In the genomic region with DNA sequence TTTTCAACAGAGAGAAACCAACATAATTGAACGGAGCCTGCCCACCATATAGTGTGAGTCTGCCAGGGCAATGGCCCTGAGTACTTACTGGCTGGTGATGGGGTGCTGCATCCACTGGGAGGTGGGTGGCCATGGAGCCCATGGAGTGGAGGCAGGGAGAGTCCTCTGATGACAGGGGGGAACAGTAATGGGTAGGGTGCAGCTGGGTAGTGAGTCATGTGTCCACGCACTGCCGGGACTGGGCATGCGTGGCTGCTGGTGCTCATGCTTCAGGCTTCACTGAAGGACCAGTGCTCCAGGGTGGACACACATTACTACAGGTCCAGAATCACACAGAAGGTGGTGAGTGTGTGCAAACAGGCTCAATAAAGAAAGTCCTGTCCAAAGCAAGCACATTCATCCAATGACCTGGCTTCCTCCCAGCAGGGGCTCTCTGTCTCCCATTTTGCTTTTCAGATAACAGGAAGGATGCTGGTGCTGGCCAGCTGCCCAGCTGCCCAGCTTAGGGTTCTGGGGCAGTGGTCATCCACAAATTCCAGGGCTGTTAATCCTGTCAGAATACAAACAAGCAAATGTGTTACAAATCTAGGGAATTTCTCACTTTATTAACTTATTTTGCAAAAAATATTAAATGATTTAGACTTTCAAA, we compare ENCODE assay signal across 8 mouse cellular contexts. TPM values are rescaled to one million over a fixed set of nuclear protein-coding genes. Genes with fewer than 3 reads are reported as not detected.
DNase-seq lines count a peak whose midpoint lies in the region; ATAC-seq and TF ChIP-seq lines count a peak whose summit lies in the region.

A gene (minus strand): TSS at position 555 of the 649 bp plus-strand sequence.

- no peaks in the 10 kb centered on the region for H3K36me3 ChIP-seq in hindbrain, embryonic 10.5 days
- no peaks in the 10 kb centered on the region for H3K36me3 ChIP-seq in hindbrain, postnatal 0 days (ENCODE audit: insufficient read depth, low read length)
- H3K36me3 ChIP-seq in embryonic facial prominence, embryonic 15.5 days: no peaks in the 10 kb centered on the region
- no peaks in the 10 kb centered on the region for H3K36me3 ChIP-seq in hindbrain, embryonic 13.5 days

- H3K27me3 ChIP-seq in hindbrain, embryonic 10.5 days (ENCODE audit: insufficient read depth, poor library complexity, severe bottlenecking): no peaks in the 10 kb centered on the region
- no peaks in the 10 kb centered on the region for H3K27me3 ChIP-seq in hindbrain, postnatal 0 days (ENCODE audit: insufficient read depth, low read length)
- no peaks in the 10 kb centered on the region for H3K27me3 ChIP-seq in embryonic facial prominence, embryonic 15.5 days
- no peaks in the 10 kb centered on the region for H3K27me3 ChIP-seq in hindbrain, embryonic 13.5 days

- peaks cover 12% of the 10 kb centered on the region for H3K4me1 ChIP-seq in hindbrain, embryonic 10.5 days (replicated peaks)
- H3K4me1 ChIP-seq in hindbrain, postnatal 0 days (ENCODE audit: insufficient read depth, low read length): no peaks in the 10 kb centered on the region
- H3K4me1 ChIP-seq in embryonic facial prominence, embryonic 15.5 days: no peaks in the 10 kb centered on the region
- H3K4me1 ChIP-seq in hindbrain, embryonic 13.5 days (replicated peaks): peaks cover 18% of the 10 kb centered on the region

- no peaks in the 10 kb centered on the region for H3K9me3 ChIP-seq in hindbrain, embryonic 10.5 days
- no peaks in the 10 kb centered on the region for H3K9me3 ChIP-seq in hindbrain, postnatal 0 days (ENCODE audit: low read length)
- H3K9me3 ChIP-seq in embryonic facial prominence, embryonic 15.5 days (replicated peaks): no peaks in the 10 kb centered on the region
- H3K9me3 ChIP-seq in hindbrain, embryonic 13.5 days: no peaks in the 10 kb centered on the region

- WGBS in hindbrain, embryonic 10.5 days: 90% methylated on average over 4 of the region's 4 CpGs
- WGBS in hindbrain, postnatal 0 days: 89% methylated on average over 4 of the region's 4 CpGs
- WGBS in embryonic facial prominence, embryonic 15.5 days: 92% methylated on average over 4 of the region's 4 CpGs
- 92% methylated on average over 4 of the region's 4 CpGs for WGBS in hindbrain, embryonic 13.5 days

- H3K9ac ChIP-seq in hindbrain, postnatal 0 days (replicated peaks; ENCODE audit: low read length): no peak within 1 kb of the TSS
- no peak within 1 kb of the TSS for H3K9ac ChIP-seq in embryonic facial prominence, embryonic 15.5 days
- H3K9ac ChIP-seq in hindbrain, embryonic 13.5 days: no peak within 1 kb of the TSS

- ATAC-seq in hindbrain, postnatal 0 days: no peak
- no peak for ATAC-seq in embryonic facial prominence, embryonic 15.5 days (ENCODE audit: insufficient number of reproducible peaks, low FRiP score, low TSS enrichment, low read depth)
- no peak for ATAC-seq in hindbrain, embryonic 13.5 days (ENCODE audit: low FRiP score)

- no peak for TF ChIP-seq CTCF in hindbrain, postnatal 0 days (IDR thresholded peaks at IDR 0.05; ENCODE audit: low read depth)

- no peak within 1 kb of the TSS for H3K27ac ChIP-seq in hindbrain, embryonic 10.5 days
- no peak within 1 kb of the TSS for H3K27ac ChIP-seq in hindbrain, postnatal 0 days
- H3K27ac ChIP-seq in embryonic facial prominence, embryonic 15.5 days (replicated peaks): no peak within 1 kb of the TSS
- H3K27ac ChIP-seq in hindbrain, embryonic 13.5 days: no peak within 1 kb of the TSS

- no peak within 1 kb of the TSS for H3K4me3 ChIP-seq in hindbrain, embryonic 10.5 days
- H3K4me3 ChIP-seq in hindbrain, postnatal 0 days (ENCODE audit: low read length): no peak within 1 kb of the TSS
- H3K4me3 ChIP-seq in embryonic facial prominence, embryonic 15.5 days (replicated peaks): no peak within 1 kb of the TSS
- H3K4me3 ChIP-seq in hindbrain, embryonic 13.5 days: no peak within 1 kb of the TSS

- no peak for DNase-seq in hindbrain, embryonic 10.5 days (ENCODE audit: low spot score)
- DNase-seq in hindbrain, postnatal 0 days (ENCODE audit: low spot score): no peak
- peak; percentile 59 for DNase-seq in 3T3-L1 (ENCODE audit: low read depth, low spot score)
- no peak for DNase-seq in layer of hippocampus, postnatal 36 days
- no peak for DNase-seq in spleen, adult 18-20 months
- no peak for DNase-seq in ovary, postnatal 14 days (ENCODE audit: low spot score)

- H3K4me2 ChIP-seq in hindbrain, postnatal 0 days (ENCODE audit: low read depth, low read length): no peak within 1 kb of the TSS
- no peak within 1 kb of the TSS for H3K4me2 ChIP-seq in embryonic facial prominence, embryonic 15.5 days (replicated peaks)
- H3K4me2 ChIP-seq in hindbrain, embryonic 13.5 days: no peak within 1 kb of the TSS

RNA-seq across cellular contexts. Expression of the gene that starts here (rescaled TPM):
- 10.8 and 18.9 TPM in 2 replicates for polyA plus RNA-seq in hindbrain, embryonic 10.5 days (2016; fragmentation: Nextera tagmentation; extraction: Ambion mirVana)
- 13.7 and 18.0 TPM in 2 replicates for total RNA-seq in hindbrain, postnatal 0 days (2014; rRNA removed)
- polyA plus RNA-seq in hindbrain, postnatal 0 days (2015; fragmentation: Nextera tagmentation; extraction: Ambion mirVana): 9.6 and 9.7 TPM in 2 replicates
- polyA plus RNA-seq in embryonic facial prominence, embryonic 15.5 days (2015; fragmentation: Nextera tagmentation; extraction: Ambion mirVana): 9.3 and 12.6 TPM in 2 replicates
- polyA plus RNA-seq in hindbrain, embryonic 13.5 days (2015; fragmentation: Nextera tagmentation; extraction: Ambion mirVana): 18.8 and 24.2 TPM in 2 replicates
- total RNA-seq in layer of hippocampus, postnatal 36 days (2021): 1 to 10 TPM; 6.5 to 7.0 TPM
